Mouse (Mus musculus): ENCODE data around the gene Galnt7.
"Not testable (repeated sequence)": the region's sequence is repeated elsewhere in the genome, so short reads cannot be mapped to it uniquely, and the experiment has no call there.

Galnt7 gene

GRCm38 (mm10) chr8:57541405-57541804 is 111.4 kb downstream of the Galnt7 start:
- intact Hi-C loops (cut with DNase I) = no loop called here

GRCm38 (mm10) chr8:57540951-57541350 is 111.9 kb downstream of the Galnt7 start:
- intact Hi-C loops (cut with DNase I) = no loop called here

GRCm38 (mm10) chr8:57540110-57540838 is 112.6 kb downstream of the Galnt7 start:
- intact Hi-C loops (cut with DNase I) = no loop called here

GRCm38 (mm10) chr8:57538601-57539000 is 114.2 kb downstream of the Galnt7 start:
- intact Hi-C loops (cut with DNase I) = no loop called here

GRCm38 (mm10) chr8:57536167-57536566 is 116.7 kb downstream of the Galnt7 start:
- intact Hi-C loops (cut with DNase I) = no loop called here

- intact Hi-C loops (cut with DNase I) = loop anchor here (5.0 kb wide), 1 partner anchor 177 kb away; no protein-coding TSS in a partner anchor
Measured at GRCm38 (mm10) chr8:57534495-57534894, 118.3 kb downstream of the Galnt7 start.

- intact Hi-C loops (cut with DNase I) = loop anchor here (5.0 kb wide), 1 partner anchor 176 kb away; no protein-coding TSS in a partner anchor
Measured at GRCm38 (mm10) chr8:57533106-57533505, 119.7 kb downstream of the Galnt7 start.

- intact Hi-C loops (cut with DNase I) = loop anchor here (5.0 kb wide), 1 partner anchor 175 kb away; no protein-coding TSS in a partner anchor
Measured at GRCm38 (mm10) chr8:57532223-57532622, 120.6 kb downstream of the Galnt7 start.

GRCm38 (mm10) chr8:57530666-57531349 is 122.0 kb downstream of the Galnt7 start:
- intact Hi-C loops (cut with DNase I) = loop anchor here (1.0 to 5.0 kb wide), 2 partner anchors 102 to 174 kb away; no protein-coding TSS in a partner anchor

GRCm38 (mm10) chr8:57530238-57530637 is 122.6 kb downstream of the Galnt7 start:
- intact Hi-C loops (cut with DNase I) = loop anchor here (5.0 kb wide), 1 partner anchor 173 kb away; no protein-coding TSS in a partner anchor

- intact Hi-C loops (cut with DNase I) = no loop called here
Measured at GRCm38 (mm10) chr8:57528036-57528435, 124.8 kb downstream of the Galnt7 start.

GRCm38 (mm10) chr8:57520186-57520786 is 132.5 kb downstream of the Galnt7 start:
- intact Hi-C loops (cut with DNase I) = no loop called here

GRCm38 (mm10) chr8:57517723-57518122 is 135.1 kb downstream of the Galnt7 start:
- intact Hi-C loops (cut with DNase I) = no loop called here

GRCm38 (mm10) chr8:57516685-57517084 is 136.1 kb downstream of the Galnt7 start:
- intact Hi-C loops (cut with DNase I) = not testable (repeated sequence)

- intact Hi-C loops (cut with DNase I) = not testable (repeated sequence)
Measured at GRCm38 (mm10) chr8:57513178-57513661, 139.6 kb downstream of the Galnt7 start.

- intact Hi-C loops (cut with DNase I) = no loop called here
Measured at GRCm38 (mm10) chr8:57512141-57513056, 140.4 kb downstream of the Galnt7 start.

- intact Hi-C loops (cut with DNase I) = no loop called here
Measured at GRCm38 (mm10) chr8:57511316-57512118, 141.3 kb downstream of the Galnt7 start, which contains the start of gene Hmgb2. TSS of gene Hmgb2 (plus strand) at chr8:57511907.

GRCm38 (mm10) chr8:57510791-57511315 is 142.0 kb downstream of the Galnt7 start:
- intact Hi-C loops (cut with DNase I) = no loop called here

GRCm38 (mm10) chr8:57508657-57509056 is 144.2 kb downstream of the Galnt7 start:
- intact Hi-C loops (cut with DNase I) = loop anchor here (5.0 kb wide), 1 partner anchor 81 kb away; no protein-coding TSS in a partner anchor
